Mouse (Mus musculus): ENCODE results near the gene Rhov.

Rhov gene

DNA sequence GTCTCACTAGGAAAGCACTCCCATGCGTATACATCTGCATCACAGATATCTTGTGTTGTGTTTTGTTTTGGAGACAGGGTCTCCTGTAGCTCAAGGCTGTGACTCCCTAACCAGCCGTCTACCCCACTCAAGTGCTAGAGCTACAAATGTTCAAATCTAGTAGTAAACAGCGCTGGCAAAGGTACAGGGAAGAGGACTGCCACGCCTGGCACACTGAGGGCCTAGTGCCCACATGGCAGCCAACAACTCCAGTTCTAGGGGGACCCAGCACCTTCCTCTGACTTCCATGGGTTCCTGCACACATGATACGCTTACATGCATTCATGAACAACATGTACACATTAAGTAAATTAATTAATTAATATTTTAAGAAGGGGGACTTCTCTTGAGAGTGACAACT is 21.2 kb upstream of the Rhov start:
- no peak for DNase-seq (ENCODE audit: low spot score in 2 of 2)

DNA sequence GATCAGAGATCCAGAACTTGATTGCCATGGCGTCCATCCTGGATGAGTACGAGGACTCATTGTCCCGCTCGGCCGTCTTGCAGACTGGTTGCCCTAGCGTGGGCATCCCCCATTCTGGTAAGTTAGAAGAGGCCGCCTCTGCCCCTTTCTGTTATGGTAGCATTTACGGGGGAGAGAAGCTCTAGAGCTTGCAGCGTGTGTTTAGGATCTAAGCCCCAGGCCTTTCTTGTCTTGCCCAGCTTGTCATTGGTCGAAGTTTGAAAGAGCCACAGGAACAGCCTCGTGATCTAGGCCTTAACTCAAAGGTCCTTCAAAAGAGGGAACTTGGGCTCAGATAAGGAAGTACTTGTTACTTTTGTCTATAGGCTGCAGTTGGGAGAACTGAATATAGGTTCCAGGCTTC is 17.9 kb upstream of the Rhov start:
- no peak for DNase-seq (ENCODE audit: low spot score in 2 of 2)

DNA sequence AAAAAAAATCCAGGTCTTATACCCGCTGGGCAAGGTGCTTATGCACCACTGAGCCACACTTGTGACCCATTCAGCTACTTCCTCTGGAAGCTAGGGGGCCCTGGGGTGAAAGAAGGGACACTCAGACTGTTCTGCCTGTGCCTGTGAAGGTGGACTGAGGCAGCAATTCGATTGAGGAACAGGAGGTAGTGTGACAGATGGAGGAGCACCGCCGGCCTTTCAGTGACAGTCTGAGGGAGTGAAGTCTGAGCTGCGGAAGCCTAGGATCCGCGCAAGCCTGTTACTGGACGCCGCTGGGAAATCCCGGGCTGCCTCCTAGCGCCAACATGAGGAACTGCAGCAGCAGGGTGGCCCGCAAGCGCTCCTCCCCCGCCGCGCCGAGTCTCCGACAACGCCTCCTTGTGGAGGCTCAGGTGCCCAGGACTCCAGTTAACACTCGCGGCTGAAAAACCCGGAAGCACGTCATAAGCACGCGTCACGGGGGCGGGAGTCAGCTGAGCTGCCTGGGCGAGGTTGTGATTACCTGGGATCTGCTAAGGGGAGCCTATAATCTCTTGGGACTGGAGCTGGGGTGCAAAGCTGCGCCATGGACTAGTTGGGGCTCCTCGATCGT is 17.3 kb upstream of the Rhov start, which contains the start of gene Vps18:
Vps18 (plus strand) TSS at position 471 of the 613 bp plus-strand sequence.
- DNase-seq (ENCODE audit: low spot score in 2 of 2) = peak; percentile 97 to 98

DNA sequence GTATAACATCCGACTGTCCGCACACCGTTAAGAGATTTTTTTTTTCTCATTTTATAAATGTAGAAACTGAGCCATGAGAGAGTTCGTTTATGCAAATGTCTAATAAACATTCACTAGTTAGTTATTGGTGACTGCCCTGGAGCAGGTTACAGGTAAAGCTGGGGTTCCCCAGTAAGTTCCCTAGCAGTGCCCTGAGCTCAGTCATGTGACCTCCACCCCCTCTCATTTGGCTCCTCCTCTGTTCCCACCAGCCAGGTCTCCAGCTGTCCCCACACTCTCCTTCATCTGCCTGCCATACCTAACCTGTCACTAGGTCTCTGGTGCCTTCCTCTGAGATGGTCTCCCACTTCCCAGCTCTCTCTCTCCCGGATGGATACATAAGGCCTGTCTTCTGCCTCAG is 16.3 kb upstream of the Rhov start:
- no peak for DNase-seq (ENCODE audit: low spot score in 2 of 2)

DNA sequence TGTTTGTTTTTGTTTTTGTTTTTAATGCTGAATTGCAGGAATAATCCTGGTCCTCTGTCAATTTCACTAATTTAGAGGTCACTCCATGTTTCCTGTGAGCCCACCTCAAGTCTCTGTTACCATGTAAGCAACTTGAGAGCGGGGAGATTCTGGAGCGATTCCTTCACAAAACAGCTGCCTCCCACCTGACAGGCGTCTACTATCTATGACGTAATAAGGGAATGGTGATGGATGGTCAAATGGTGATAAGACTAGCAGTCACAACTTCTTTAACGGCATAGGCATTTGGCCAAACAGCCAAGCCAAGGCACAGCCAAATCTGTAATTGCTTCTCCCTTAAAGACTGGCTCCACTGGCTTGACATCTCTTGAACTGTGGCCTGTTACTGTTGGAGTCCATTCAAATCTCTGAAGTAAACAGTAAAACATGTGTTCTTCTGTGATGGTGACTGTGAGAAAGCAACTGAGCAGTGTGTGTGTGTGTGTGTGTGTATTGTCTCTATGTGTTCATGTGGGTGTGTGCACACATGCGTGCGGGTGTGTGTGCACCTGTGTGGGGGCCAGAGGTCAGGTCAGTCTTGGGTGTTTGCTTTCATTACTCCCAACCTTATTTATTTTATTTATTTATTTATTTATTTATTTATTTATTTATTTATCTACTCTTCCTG is 11.0 kb upstream of the Rhov start:
- no peak for DNase-seq (ENCODE audit: low spot score in 2 of 2)

DNA sequence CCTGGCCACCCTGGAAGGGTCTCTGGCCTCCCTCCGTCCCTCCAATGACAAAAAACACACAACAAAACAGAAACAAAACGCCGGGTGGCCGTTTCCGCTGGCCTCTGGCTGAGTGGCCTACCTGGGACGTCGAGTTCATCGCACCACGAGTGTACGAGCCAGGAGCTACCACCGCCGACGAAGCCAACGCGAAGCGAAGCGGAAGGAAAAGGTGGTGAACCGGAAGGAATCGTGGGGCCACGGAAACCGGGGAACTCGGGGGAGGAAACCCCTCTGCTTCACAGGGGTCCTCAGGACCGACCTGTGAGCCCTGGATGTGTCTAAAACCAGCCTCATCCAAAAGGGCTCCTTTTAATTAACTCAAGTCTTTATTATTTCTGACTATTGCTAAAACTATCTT is 6.7 kb upstream of the Rhov start:
- DNase-seq (ENCODE audit: low spot score in 2 of 2) = no peak

DNA sequence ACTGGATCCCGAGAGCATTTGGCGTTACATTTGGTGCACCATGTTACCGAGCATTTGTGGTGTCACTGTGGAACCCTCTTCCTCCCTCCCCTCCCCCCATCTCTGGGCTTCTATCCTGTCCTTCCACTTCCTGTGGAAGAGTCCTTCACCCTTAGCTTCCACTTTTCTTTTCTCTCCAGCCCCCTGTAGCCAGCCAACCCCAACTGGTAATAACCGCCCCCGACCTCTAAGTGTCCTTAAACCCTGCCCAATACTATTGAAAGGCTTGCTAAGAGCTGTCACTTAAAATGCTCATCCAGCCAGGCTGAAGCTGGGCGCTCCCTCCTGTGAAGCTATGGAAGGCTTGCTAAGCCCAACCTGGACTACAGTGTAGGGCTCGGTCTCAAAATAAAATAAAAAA is 5.9 kb upstream of the Rhov start:
- no peak for DNase-seq (ENCODE audit: low spot score in 2 of 2)

DNA sequence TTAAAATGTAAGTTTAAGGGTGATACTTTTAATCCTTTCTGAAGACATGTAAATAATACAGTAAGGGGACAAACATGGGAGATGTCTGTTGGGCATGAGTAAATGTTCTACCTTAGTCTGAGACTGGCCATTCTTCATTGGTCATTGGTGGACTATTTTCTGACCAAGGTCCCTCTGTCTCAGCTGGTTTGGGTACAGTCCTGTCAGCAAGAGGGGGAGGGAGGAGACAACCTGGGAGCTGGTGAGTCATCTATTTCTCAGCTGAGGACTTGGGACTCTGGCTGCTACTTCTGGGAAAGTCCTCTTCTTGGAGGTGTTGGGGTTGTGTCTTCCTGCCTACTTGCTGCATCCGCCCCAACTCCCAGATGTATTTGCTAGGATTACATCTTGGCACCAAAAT is 3.1 kb upstream of the Rhov start:
- DNase-seq (ENCODE audit: low spot score in 2 of 2) = no peak

DNA sequence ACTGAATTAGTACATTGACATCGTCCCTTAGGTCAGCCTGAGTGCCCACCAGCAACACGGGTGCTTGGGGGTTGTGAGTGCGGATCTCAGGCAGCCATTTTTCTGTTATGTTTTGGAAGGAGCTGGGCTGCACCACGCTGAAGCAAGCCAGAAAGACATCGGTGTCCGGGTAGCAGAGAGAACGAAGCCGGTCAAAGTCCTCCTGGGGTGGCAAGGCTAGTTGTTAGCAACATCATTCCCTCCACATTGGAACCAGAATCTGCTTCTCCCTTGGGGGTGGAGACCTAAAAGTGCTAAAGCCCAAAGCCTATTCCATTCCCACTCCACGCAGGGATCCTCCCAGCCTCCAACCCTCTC is 808 bp downstream of the Rhov start:
- DNase-seq (ENCODE audit: low spot score in 2 of 2) = no peak

DNA sequence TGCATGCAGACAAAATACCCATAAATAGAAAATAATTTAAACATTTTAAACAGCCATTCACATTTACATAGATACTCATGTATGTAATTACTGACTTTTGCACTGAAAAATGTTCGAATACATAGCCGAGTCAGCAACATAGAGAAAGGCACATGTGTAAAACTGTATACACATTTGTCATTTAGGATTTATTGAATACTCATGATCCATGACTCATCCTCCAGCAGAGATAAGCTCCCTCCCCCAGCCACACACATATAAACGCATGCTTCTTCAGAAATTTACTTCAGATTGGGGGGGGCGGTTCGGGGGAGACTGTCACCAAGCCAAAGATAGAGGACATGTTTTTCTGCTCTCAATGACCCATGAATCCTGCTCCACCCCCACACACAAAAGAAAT is 7.3 kb downstream of the Rhov start:
- DNase-seq (ENCODE audit: low spot score in 2 of 2) = no peak

DNA sequence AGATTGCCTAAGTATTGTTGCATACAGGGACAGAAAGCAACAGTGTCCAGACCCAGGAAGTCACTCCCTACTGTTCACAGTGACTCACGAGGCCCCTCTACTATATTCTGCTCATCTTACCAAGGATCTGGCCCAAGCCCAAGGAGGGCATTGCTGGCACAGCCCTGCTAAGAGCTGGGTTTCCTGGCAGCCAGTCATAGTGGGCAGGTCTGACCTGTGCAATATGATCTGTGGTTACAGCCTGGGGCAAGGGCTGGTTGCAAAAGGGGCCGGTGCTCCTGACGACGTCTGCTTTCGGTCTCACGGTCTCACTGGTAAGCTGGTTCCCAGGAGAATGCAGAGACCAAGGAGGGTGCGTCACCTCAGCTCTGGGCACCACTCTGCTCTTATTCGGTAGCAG is 8.1 kb downstream of the Rhov start:
- peak; percentile 76 to 83 for DNase-seq (ENCODE audit: low spot score in 2 of 2)

DNA sequence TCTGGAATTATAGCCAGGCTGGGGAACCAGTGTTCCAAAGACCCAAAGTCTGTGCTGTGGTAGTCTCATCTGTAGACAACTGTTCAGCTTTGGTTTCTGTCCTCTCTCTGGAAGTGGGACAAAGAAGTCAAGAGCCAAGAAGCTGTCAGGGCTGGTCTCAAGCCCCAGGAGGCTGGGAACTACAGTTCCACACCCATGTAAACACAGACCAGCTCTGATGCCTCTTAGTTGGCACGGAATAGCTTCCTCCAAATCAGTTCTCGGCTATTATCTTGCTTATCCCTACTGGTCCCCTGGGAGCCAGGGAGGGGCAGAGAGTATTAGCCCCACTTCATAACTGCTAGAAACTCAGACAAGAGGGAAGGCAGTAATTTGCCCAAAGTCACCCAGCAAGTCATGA is 9.7 kb downstream of the Rhov start:
- no peak for DNase-seq (ENCODE audit: low spot score in 2 of 2)

DNA sequence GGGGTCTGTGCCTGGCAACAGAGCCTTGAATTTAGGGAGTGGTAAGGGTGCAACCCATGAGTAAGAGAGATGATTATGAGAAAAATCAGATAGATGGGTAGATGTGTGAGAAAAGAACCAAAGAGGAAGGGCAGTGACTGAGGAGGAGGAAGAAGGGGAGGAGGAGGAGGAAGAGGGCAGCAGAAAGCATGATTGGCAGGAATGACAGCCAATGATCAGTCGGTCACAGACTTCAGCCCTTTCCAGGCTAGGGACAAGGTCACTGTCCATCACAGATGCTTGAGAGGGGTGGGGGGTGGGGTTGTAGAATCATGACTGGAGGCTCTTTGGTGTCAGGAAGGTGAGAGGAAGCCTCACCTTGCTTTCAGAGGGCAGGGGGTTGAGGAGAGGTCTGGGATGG is 10.6 kb downstream of the Rhov start:
- DNase-seq (ENCODE audit: low spot score in 2 of 2) = no peak

DNA sequence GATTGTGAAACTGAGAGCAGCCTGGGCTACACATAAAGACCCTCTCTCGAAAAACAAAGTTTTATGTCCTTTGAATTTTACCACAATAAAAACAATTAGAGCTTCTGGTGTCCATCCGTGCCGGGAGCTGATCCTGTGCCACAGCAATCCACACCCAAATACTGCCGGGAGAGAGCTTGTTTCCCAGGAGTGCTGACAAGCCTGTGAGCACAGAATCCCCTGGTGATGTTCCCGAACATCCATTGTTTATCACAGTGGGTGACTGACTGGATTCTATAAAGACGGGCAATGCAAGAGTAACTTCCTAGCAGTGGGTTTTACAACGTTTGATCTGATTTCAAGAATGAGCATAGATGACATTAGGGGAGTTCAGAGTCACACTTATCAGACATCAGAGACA is 16.1 kb downstream of the Rhov start:
- no peak for DNase-seq (ENCODE audit: low spot score in 2 of 2)

DNA sequence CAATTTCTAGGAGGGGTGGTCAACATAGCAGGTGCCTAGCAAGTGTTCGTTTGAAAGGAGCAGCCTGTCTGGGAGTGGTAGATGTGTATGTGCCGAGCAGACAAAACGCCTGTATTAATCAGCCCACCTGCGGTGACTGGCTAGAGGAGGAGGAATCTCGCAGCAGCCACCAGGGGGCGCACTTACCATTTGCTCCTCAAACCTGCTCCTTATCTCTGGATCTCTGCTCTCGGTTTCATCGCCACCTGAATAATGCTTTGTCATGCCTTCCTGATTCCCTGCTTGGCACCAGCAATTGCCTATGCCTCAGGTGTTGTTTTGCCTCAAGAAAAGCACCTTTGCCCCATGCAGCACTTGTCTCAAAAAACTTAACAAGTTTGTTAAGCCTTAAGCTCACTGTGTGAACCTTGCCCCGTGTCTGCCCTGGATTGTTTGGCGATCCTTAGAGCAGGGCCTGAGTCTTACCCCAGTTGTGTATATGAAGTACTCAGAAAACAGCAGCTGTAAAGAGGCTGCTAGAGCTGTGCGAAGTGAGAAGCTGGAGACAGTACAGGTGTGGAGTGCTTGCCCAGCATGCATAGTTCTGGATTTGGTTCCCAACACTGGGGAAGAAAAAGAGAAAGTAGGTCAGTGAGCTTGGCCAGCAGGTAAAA is 20.1 kb downstream of the Rhov start:
- DNase-seq (ENCODE audit: low spot score in 2 of 2) = peak; percentile 81 to 88

DNA sequence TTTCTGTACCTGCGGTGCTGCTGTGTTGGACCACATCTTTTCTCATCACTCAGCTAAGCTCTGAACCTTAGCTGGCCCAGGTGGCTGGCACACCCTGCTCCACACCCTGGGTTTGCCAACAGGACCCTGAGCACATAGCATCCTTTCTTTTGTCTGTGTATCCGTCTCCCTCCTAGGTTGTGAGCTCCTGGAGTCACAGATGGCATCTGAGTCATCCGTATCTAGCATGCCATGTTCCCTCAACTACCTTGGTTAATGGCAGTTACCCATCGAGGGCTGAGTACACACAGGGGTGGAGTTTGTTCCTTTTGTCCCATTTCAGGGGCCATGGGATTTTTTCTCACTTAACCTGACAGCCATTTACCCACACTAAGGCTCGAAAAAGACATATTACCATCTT is 20.7 kb downstream of the Rhov start:
- no peak for DNase-seq (ENCODE audit: low spot score in 2 of 2)

DNA sequence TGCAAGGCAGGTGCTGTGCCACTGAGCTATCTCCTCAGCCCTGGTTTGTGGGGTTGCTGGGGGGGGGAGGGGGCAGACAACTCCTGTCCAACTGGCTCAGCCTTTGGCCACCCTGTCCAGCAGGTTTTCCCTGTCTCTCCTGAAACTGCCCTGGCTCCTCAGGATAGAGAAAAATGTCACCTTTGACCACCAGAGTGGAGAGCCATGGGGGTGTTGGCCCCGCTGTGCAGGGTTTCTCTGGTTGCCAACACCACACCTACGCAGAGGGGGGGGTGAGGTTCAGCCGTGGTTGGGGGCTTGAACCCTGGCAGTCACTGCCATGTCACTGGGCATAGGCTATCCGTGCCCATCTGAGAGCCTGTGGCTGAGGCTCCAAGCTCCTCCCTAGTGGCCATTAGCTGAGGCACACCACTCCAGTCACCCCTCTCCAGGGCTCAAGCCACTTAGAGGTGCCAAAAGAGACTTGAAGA is 21.4 kb downstream of the Rhov start:
- DNase-seq (ENCODE audit: low spot score in 2 of 2) = peak in 1 of 2 experiments; percentile 46

DNA sequence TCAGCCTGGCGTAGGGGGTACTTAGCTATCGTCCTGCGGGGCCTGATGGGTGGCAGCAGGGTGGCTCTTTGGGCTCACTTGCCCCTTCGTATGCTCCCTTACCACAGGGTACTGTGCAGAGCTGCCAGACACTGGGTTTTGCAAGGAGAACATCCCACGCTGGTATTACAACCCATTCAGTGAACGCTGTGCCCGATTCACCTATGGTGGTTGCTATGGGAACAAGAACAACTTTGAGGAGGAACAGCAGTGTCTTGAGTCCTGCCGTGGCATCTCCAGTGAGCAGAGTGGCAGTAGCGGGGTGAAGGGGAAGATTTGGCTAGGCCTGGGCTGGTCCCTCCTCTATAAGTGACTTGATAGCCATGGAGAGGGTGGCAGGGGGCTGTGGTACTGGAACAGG is 23.2 kb downstream of the Rhov start:
- no peak for DNase-seq (ENCODE audit: low spot score in 2 of 2)

DNA sequence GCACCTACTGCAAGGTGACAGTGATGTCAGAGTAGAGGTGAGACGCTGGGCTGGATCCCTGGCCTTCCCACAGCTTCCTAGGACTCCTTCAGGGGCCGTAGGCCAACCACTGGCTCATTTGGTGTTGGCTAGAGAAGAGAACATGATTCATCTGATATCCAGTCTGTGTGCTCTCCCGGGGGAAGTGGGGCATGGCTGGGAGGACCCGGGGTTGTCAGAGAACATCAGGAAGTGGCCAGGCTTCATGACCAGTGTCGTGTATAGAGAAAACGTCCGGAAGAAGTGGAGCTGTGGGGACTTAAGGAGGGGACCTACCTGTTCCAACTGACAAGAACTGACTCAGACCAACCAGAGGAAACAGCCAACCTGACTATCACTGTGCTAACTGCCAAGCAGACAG is 25.8 kb downstream of the Rhov start:
- DNase-seq (ENCODE audit: low spot score in 2 of 2) = no peak

DNA sequence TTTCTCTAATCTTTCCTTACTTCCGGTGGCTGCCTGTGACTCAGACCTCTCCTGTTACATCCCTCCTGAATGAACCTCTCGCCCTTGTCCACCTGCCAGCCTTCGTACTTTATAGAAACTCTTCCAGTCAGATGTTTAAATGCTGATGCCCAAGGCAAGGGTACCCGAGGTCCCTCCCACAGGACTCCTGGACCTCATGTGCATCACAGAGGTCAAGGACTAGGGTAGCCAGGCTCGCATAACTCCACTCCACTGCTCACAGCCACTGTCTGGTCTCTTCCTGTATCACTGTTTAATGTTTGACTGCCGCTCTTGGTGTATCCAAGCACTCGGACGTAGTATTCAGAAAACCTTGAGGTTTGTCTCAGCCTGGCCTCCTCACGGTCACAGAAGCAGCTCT is 28.5 kb downstream of the Rhov start:
- DNase-seq (ENCODE audit: low spot score in 2 of 2) = no peak

DNA sequence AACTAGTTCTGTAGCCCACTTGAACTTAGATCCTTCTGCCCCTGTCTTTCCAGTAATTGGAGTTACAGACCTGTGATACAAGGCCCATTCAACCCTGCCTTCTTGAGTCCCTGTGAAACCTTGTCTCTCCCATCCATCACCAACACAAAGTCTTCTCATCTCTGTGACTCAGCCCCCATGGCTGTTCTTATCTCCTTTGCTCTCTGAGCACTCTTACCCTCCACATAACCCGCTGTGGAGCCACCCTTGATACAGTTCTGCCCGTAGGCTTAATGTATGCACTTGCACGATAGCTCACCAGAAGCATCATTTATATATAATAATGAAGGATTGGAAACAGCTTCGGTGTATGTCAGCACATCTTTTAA is 30.3 kb downstream of the Rhov start:
- no peak for DNase-seq (ENCODE audit: low spot score in 2 of 2)

DNA sequence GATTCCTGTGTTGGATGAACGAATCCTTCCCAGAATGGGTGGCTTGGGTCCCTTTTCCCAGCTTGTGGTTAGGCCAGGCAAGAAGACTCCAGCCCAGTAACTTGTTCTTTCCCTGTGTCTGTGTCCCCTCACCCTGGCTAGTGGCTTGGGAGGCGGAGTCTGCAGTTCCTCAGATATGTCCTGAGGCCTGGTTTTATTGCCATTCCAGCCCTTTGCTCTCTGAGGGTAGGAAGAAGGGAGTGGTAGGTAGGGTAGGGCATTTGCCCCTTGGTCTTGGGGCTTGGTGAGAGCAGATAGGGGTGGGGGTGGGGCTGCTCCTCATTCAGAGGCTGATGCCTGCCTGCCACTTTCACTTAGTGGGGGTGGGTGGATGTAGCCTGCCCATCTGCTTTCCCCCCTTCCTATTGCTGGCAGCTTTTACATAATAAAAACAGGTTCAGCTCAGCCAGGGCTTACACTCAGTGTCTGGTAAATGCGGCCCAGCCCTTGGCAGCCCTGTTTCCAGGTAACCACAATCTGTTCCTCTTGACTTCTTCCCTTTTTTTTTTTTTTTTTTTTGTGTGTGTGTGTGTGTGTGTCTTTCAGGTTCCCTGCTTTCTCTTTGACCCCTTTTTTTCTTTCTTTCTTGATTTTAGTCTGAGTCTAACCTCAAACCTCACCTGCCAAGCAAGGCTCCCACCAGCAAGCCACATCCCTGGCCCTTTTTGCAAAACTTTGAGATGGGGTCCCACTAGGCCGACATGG is 30.8 kb downstream of the Rhov start:
- no peak for DNase-seq (ENCODE audit: low spot score in 2 of 2)

DNA sequence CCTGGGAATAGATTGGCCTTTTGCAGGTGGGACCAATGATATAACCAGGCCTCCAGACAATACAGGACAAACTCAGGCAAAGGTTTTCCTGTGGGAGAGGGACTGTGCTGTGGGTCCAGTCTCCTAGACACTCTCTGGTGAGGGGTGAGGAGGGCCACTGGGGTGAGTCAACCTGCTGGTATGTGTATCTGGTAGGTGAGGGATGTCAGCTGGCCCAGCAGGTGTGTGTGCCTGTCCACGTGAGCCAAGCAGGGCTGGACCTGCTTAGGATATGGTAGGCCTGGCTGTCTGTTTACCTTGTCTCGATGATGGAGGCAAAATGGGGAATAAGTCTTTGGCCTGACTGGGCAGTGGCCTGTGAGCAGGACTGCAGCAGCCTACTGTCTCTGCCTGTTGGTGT is 32.4 kb downstream of the Rhov start:
- DNase-seq (ENCODE audit: low spot score in 2 of 2) = peak; percentile 58 to 80
